Mouse (Mus musculus) neural tube, embryonic 15.5 days (tissue): ENCODE measurements around the gene Cox16. TPM values are rescaled to one million over a fixed set of nuclear protein-coding genes. Genes with fewer than 3 reads are reported as not detected.

ENCODE experiments used
- ATAC-seq: fragments of 200-750 bp; cut with Nextera tagmentation; 2 replicates; pipeline ENCODE4 v1.8.0; 2017; ENCODE audit warnings: mild to moderate bottlenecking, moderate TSS enrichment, moderate library complexity; ENCODE audit not compliant: low FRiP score
- H3K27ac ChIP-seq: fragments of 300-500 bp; sonication (generic); replicated peaks from 2 replicates; pipeline ENCODE4 v1.5.1; 2015; ENCODE audit warnings: mild to moderate bottlenecking, inconsistent platforms
- H3K27me3 ChIP-seq: fragments of 300-500 bp; sonication (generic); replicated peaks from 2 replicates; pipeline ENCODE4 v1.6.1; 2015; ENCODE audit warnings: inconsistent platforms
- H3K36me3 ChIP-seq: fragments of 300-500 bp; sonication (generic); 2 replicates; pipeline ENCODE4 v1.6.1; 2015; ENCODE audit warnings: inconsistent platforms
- H3K4me1 ChIP-seq: fragments of 300-500 bp; sonication (generic); 2 replicates; pipeline ENCODE4 v1.6.1; 2015; ENCODE audit warnings: inconsistent platforms
- H3K4me2 ChIP-seq: fragments of 300-500 bp; sonication (generic); 2 replicates; pipeline ENCODE4 v1.6.1; 2015; ENCODE audit warnings: inconsistent platforms, mild to moderate bottlenecking, moderate library complexity
- H3K4me3 ChIP-seq: fragments of 300-500 bp; sonication (generic); replicated peaks from 2 replicates; pipeline ENCODE4 v1.5.1; 2015; ENCODE audit warnings: mild to moderate bottlenecking, inconsistent platforms
- H3K9ac ChIP-seq: fragments of 300-500 bp; sonication (generic); replicated peaks from 2 replicates; pipeline ENCODE4 v1.6.1; 2015; ENCODE audit warnings: mild to moderate bottlenecking, inconsistent platforms
- H3K9me3 ChIP-seq: fragments of 300-500 bp; sonication (generic); replicated peaks from 2 replicates; pipeline ENCODE4 v1.6.1; 2016; ENCODE audit warnings: inconsistent platforms
- WGBS: fragments of 180-500 bp; shearing (Covaris S2); methylation state at CpG from one replicate; pipeline ENCODE4 v1.1.7; 2015; ENCODE audit warnings: mixed read lengths; 5-methylcytosine and 5-hydroxymethylcytosine counted together
- polyA plus RNA-seq: library from polyadenylated mRNA; unstranded; fragments of >200 nt; fragmentation: Nextera tagmentation; extraction: Ambion mirVana; gene quantifications from 2 replicates; pipeline ENCODE4 v1.2.1, GENCODE M21; 2015

Gene Cox16
- polyA plus RNA-seq, 1 experiment from 2014 or later, result 125 TPM

GRCm38 (mm10) chr12:81321021-81321420 lies 163.9 kb downstream of the Cox16 start:
- Histone ChIP-seq H3K27me3 (no peaks in the 10 kb centered on the region), H3K9me3 (no peaks in the 10 kb centered on the region), H3K4me3 (no peak overlapping the region), H3K9ac (no peak overlapping the region), H3K36me3 (no peaks in the 10 kb centered on the region; the same call in 1 of the 2 replicates), H3K4me2 (no peak overlapping the region), H3K27ac (no peak overlapping the region), H3K4me1 (peaks cover 7% of the 10 kb centered on the region)
- no peak for ATAC-seq
- WGBS, result 67% methylated on average over 1 of the region's 1 CpGs

DNA sequence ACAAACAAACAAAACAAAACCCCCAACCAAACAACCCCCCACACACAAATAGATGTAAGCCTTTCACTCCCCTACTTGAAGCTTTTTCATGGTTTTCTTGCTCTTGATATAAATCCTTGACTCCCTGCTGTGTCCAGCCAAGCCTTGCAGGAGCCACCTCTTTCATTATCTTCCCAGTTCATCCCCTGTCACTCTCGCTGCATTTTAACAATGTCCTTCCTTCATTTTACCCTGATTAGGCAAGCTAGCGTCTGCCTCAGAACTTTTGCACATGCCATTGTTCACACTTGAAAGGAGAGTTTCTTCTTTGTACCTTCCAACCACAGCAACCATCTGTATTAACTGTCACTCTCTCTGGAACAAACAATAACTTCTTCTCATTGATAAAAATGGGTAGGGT lies 167.1 kb downstream of the Cox16 start:
- Histone ChIP-seq H3K36me3 (peaks cover 25% of the 10 kb centered on the region), H3K9ac (no peak overlapping the region), H3K27ac (no peak overlapping the region), H3K27me3 (no peaks in the 10 kb centered on the region), H3K4me1 (peaks cover 7% of the 10 kb centered on the region), H3K4me3 (no peak overlapping the region), H3K9me3 (no peaks in the 10 kb centered on the region), H3K4me2 (no peak overlapping the region)
- WGBS, result 9% methylated on average over 2 of the region's 2 CpGs
- ATAC-seq, result no peak

GRCm38 (mm10) chr12:81315953-81316352 lies 169.0 kb downstream of the Cox16 start:
- WGBS, result 93% methylated on average over 5 of the region's 5 CpGs
- H3K36me3 ChIP-seq, result peaks cover 25% of the 10 kb centered on the region
- H3K4me1 ChIP-seq, result peaks cover 3% of the 10 kb centered on the region
- no peak for ATAC-seq
- H3K4me3 ChIP-seq, result no peak overlapping the region
- H3K9me3 ChIP-seq, result no peaks in the 10 kb centered on the region
- H3K27me3 ChIP-seq, result no peaks in the 10 kb centered on the region
- H3K9ac ChIP-seq, result no peak overlapping the region
- no peak overlapping the region for H3K27ac ChIP-seq
- no peak overlapping the region for H3K4me2 ChIP-seq

Other genes with a start within 250 kb of the Cox16 start
- 11.0 and 12.4 TPM in 2 replicates for gene Slc8a3, start 151.9 kb downstream of the Cox16 start, polyA plus RNA-seq
- gene Gm4787, start 105.7 kb downstream of the Cox16 start, polyA plus RNA-seq, result 0.31 TPM in 2 replicates
- gene Adam4, start 63.2 kb downstream of the Cox16 start, polyA plus RNA-seq, result 0.26 and 0.40 TPM in 2 replicates
- gene Gm20498, start 47.8 kb upstream of the Cox16 start, polyA plus RNA-seq, result 37.5 and 38.5 TPM in 2 replicates
- 38.4 and 43.9 TPM in 2 replicates for gene Synj2bp, start 47.8 kb upstream of the Cox16 start, polyA plus RNA-seq
- gene Adam21, start 83.3 kb upstream of the Cox16 start, polyA plus RNA-seq, result 0.88 and 1.2 TPM in 2 replicates
- gene Med6, start 109.9 kb upstream of the Cox16 start, polyA plus RNA-seq, result 37.6 and 43.5 TPM in 2 replicates
- 17.0 and 20.9 TPM in 2 replicates for gene Ttc9, start 146.1 kb upstream of the Cox16 start, polyA plus RNA-seq